Mouse (Mus musculus) G1E (cell line): ENCODE data around the gene Ppp2r5e. TPM values are rescaled to one million over a fixed set of nuclear protein-coding genes. Genes with fewer than 3 reads are reported as not detected.

Experiments
- ATAC-seq: 2 replicates; pipeline ENCODE4 v1.8.0; 2016; ENCODE audit warnings: mild to moderate bottlenecking; ENCODE audit not compliant: insufficient number of reproducible peaks, poor library complexity, low FRiP score, severe bottlenecking; ENCODE audit errors: extremely low read depth
- DNase-seq: peaks from one replicate; pipeline ENCODE4 v3.0.0; 2012; ENCODE audit warnings: low spot score
- H3K27me3 ChIP-seq: 2 replicates; pipeline ENCODE4 v1.6.1; 2012; ENCODE audit warnings: mild to moderate bottlenecking, low read length, inconsistent platforms; ENCODE audit not compliant: insufficient read depth
- H3K36me3 ChIP-seq: replicated peaks from 2 replicates; pipeline ENCODE3; 2012; ENCODE audit warnings: mild to moderate bottlenecking, inconsistent platforms
- H3K4me1 ChIP-seq: 2 replicates; pipeline ENCODE4 v1.6.1; 2012; ENCODE audit warnings: low read depth, low read length, inconsistent platforms, mixed read lengths; ENCODE audit not compliant: insufficient read depth
- H3K4me3 ChIP-seq: 2 replicates; pipeline ENCODE4 v1.5.1; 2012; ENCODE audit warnings: low read depth, mild to moderate bottlenecking, inconsistent platforms, low read length, moderate library complexity, mixed read lengths
- H3K9me3 ChIP-seq: replicated peaks from 2 replicates; pipeline ENCODE4 v1.6.1; 2012; ENCODE audit warnings: inconsistent platforms
- CTCF ChIP-seq: IDR thresholded peaks from 2 replicates; pipeline ENCODE4 v1.5.1; 2012; ENCODE audit warnings: low read depth, low read length, inconsistent platforms, mixed read lengths
- GATA1 ChIP-seq: IDR thresholded peaks from 2 replicates; pipeline ENCODE4 v1.6.1; 2012; ENCODE audit warnings: borderline replicate concordance, low read length, inconsistent platforms, mixed read lengths
- GATA2 ChIP-seq: IDR thresholded peaks from 2 replicates; pipeline ENCODE4 v1.6.1; 2012; ENCODE audit warnings: low read depth, low read length, inconsistent platforms, borderline replicate concordance
- POLR2AphosphoS5 ChIP-seq: IDR thresholded peaks from 2 replicates; pipeline ENCODE4 v1.6.1; 2012; ENCODE audit warnings: low read depth, low read length, inconsistent platforms; ENCODE audit not compliant: insufficient replicate concordance
- TAL1 ChIP-seq: conservative IDR thresholded peaks from 2 replicates; pipeline ENCODE4 v1.6.1; 2012; ENCODE audit warnings: low read depth, low read length, inconsistent platforms, mixed read lengths
- polyA plus RNA-seq: library from polyadenylated mRNA; stranded (reverse); fragments of >175 nt; gene quantifications from 2 replicates; pipeline ENCODE4 v1.2.3, GENCODE M21; 2012
- total RNA-seq, 2 experiments: library from RNA; stranded (forward) in 1 of 2; stranded (reverse) in 1 of 2; fragments of 200-1000 nt in 1 of 2; fragments of >200 nt in 1 of 2; fragmentation: Nextera tagmentation in 1 of 2; gene quantifications; 2 replicates each; pipeline ENCODE4 v1.2.3; 2014 to 2017

Gene Ppp2r5e
- total and polyA plus RNA-seq, 3 experiments: 20.4 to 74.6 (median 69.2) TPM

DNA sequence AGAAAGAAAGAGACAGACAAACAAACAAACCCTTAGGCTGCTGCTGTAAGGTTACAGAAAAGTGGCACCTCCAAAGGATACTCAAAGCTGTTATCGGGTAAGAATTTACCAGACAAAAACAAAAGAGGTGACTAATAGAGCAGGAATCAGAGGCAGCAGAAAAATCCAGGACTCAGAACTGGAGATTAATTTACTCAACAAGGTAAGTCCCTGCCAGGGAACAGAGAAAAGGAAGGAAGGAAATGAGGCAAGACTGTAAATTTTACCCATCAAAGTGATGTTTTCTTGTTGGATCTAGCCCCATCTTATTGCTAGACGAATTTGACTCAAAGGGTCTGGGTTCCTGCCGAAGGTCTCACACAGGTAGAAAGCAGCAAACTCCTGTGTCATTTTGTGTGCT lies 41.0 kb downstream of the Ppp2r5e start:
- no peak for DNase-seq
- Histone ChIP-seq H3K36me3 (peaks cover 60% of the 10 kb centered on the region), H3K4me1 (peaks cover 2% of the 10 kb centered on the region; the same call in 1 of the 2 replicates), H3K9me3 (no peaks in the 10 kb centered on the region), H3K4me3 (no peak overlapping the region), H3K27me3 (no peaks in the 10 kb centered on the region)
- no peak for TF ChIP-seq GATA2
- TF ChIP-seq TAL1: no peak
- no peak for TF ChIP-seq GATA1
- no peak for TF ChIP-seq CTCF
- no peak for TF ChIP-seq POLR2AphosphoS5
- no peak for ATAC-seq

DNA sequence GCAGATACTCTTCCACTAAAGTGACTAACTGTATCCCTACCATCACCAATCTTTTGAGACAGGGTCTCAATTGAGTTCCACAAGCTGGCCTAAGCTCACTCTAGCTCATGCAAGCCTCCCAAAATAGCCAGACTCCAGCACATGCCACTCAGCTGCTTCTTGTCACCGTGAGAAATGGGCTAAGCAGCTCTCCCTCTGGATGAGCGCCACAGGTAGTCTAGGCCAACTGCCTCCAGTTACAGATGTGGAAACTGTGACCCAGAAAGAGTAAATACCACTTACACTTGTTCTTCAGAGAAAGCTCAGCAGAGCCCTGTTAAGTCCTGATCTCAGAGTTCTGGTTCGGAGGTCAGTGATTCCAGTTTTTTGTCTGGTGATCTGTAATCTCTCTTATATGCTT lies 43.7 kb downstream of the Ppp2r5e start:
- TF ChIP-seq GATA1 (no peak), GATA2 (no peak), POLR2AphosphoS5 (no peak), TAL1 (no peak), CTCF (no peak)
- H3K4me1 ChIP-seq: no peaks in the 10 kb centered on the region; the same call in 1 of the 2 replicates
- H3K36me3 ChIP-seq: peaks cover 47% of the 10 kb centered on the region
- no peaks in the 10 kb centered on the region for H3K27me3 ChIP-seq
- no peaks in the 10 kb centered on the region for H3K9me3 ChIP-seq
- no peak for ATAC-seq
- no peak overlapping the region for H3K4me3 ChIP-seq
- no peak for DNase-seq

DNA sequence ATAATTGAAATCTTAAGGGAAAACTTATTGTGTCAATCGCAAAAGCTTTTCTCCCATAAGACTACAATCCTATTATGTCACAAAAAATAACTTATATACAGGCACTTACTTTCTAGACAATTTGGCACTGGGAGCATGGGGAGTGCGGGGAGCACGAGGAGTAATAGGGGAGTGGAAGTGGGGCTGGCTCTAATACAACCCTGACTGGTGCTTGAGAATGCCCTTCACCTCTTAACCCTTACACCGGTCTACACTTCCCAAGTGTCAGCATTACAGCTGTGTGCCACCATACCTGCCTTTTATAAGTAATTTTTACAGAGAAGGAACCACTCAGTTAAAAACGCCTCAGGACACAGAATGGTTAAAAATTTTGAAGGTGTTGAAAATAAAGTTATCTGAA lies 44.4 kb downstream of the Ppp2r5e start:
- no peak for ATAC-seq
- H3K9me3 ChIP-seq: no peaks in the 10 kb centered on the region
- H3K27me3 ChIP-seq: no peaks in the 10 kb centered on the region
- H3K4me1 ChIP-seq: no peaks in the 10 kb centered on the region; the same call in 1 of the 2 replicates
- TF ChIP-seq TAL1 (no peak), POLR2AphosphoS5 (no peak), GATA2 (no peak), CTCF (no peak), GATA1 (no peak)
- no peak overlapping the region for H3K4me3 ChIP-seq
- peaks cover 43% of the 10 kb centered on the region for H3K36me3 ChIP-seq
- no peak for DNase-seq

DNA sequence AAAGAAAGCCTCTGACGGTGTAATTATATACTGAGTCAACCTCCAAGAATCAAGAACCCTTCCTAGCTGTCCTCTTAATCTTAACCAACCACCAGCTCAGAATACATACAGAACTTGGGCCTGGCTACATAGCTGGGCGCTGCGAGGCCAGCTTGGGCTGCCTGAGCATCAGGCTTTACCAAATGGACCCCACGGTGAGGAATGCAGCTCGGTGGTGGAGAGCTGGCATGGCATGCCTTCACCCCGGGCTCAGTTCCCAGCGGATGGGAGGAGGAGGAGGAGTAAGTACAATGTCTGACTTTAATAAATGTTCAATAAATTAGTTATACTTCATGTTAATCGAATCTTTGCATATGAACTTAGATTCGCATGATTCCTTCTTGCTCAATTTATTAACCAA lies 47.0 kb downstream of the Ppp2r5e start:
- TF ChIP-seq TAL1 (no peak), GATA1 (no peak), POLR2AphosphoS5 (no peak), GATA2 (no peak), CTCF (no peak)
- Histone ChIP-seq H3K36me3 (peaks cover 37% of the 10 kb centered on the region), H3K9me3 (no peaks in the 10 kb centered on the region), H3K4me3 (no peak overlapping the region), H3K27me3 (no peaks in the 10 kb centered on the region), H3K4me1 (no peaks in the 10 kb centered on the region; the same call in 1 of the 2 replicates)
- ATAC-seq (no peak), DNase-seq (no peak)

DNA sequence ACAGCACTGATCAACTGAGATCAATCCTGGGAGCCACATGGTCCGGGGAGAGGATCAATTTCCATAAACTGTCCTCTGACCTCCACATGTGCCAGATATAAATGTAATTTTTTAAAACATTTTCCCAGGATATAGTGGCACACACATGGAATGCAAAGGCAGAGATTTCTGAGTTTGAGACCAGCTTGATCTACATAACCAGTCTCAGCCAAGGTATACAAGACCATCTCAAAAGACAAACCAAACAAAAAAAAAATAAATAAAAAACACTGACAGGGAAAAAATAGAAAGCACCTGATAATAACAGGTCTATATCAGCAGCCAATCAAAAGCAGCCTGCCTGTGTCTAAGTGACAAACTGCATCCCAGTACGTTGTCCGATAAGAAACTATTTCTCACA lies 48.9 kb downstream of the Ppp2r5e start:
- Histone ChIP-seq H3K4me1 (0 out of 2 replicates have a peak, but pooled peaks cover 2% of the 10 kb centered on the region), H3K36me3 (peaks cover 38% of the 10 kb centered on the region), H3K9me3 (no peaks in the 10 kb centered on the region), H3K4me3 (no peak overlapping the region), H3K27me3 (no peaks in the 10 kb centered on the region)
- TF ChIP-seq GATA2 (no peak), TAL1 (no peak), POLR2AphosphoS5 (no peak), GATA1 (no peak), CTCF (no peak)
- ATAC-seq: no peak
- no peak for DNase-seq

DNA sequence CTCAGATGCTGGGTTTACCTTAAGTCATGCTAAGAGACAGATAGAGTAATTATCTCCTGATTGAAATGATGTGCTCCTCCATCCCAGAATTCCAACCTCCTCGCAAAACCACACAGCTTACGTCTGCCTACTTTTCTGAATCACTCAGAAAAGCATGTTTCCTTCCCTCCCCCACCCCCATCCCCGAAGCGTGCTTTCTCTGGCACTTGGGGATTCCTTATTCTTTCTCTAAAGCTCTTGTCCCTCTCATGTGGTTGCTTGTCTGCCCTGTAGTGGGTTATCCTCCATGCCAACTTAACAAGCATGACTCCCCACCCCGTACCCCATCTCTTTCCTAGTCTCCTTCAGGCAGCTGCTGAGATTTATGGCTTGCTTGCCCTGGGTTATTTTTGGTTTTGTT lies 49.8 kb downstream of the Ppp2r5e start:
- ATAC-seq (no peak), DNase-seq (no peak)
- Histone ChIP-seq H3K36me3 (peaks cover 37% of the 10 kb centered on the region), H3K4me1 (0 out of 2 replicates have a peak, but pooled peaks cover 2% of the 10 kb centered on the region), H3K4me3 (no peak overlapping the region), H3K9me3 (no peaks in the 10 kb centered on the region), H3K27me3 (no peaks in the 10 kb centered on the region)
- TF ChIP-seq CTCF: no peak
- TF ChIP-seq POLR2AphosphoS5: no peak
- no peak for TF ChIP-seq GATA1
- no peak for TF ChIP-seq TAL1
- no peak for TF ChIP-seq GATA2

DNA sequence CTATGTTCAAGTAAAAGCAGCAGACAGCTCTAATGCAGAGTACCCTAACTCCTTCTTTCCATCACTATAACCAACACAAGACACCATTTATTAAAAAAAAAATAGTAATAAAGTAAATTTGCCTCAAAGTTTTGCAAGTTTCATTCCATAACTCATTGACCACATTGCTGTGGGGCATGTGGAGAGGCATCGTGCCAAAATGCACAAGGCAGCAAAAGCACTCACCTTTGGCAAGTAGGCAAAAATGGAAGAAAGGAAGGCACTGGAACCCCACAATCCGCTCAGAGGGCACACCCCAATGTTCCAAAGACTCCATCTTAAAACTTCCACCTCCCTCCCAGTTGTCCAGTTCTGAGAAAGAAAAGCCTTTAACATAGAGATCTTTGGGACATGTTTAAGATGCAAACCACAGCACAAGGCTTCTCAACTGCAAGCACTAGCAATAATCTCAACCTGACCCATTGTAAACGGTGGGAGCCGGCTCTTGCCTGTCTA lies 50.6 kb downstream of the Ppp2r5e start:
- ATAC-seq (no peak), DNase-seq (no peak)
- no peak for TF ChIP-seq POLR2AphosphoS5
- TF ChIP-seq GATA2: no peak
- no peak for TF ChIP-seq CTCF
- TF ChIP-seq TAL1: no peak
- TF ChIP-seq GATA1: no peak

More for the DNA sequence above, 50.6 kb downstream of the Ppp2r5e start:
- no peak overlapping the region for H3K4me3 ChIP-seq
- H3K27me3 ChIP-seq: no peaks in the 10 kb centered on the region
- H3K9me3 ChIP-seq: no peaks in the 10 kb centered on the region
- H3K36me3 ChIP-seq: peaks cover 34% of the 10 kb centered on the region
- 0 out of 2 replicates have a peak, but pooled peaks cover 2% of the 10 kb centered on the region for H3K4me1 ChIP-seq
